Mouse (Mus musculus) ES-E14 (cell line): ENCODE measurements at regions not wholly inside any gene's neighbourhood (a gene's known extent, or its start where the extent isn't known, plus 50 kb on each side); places are given as distances from the start of the nearest gene placed in this dataset.

Experiments used
- DNase-seq: peaks from one replicate; pipeline ENCODE4 v3.0.0-alpha.2; 2013; ENCODE audit warnings: low read depth, low spot score
- H3K27ac ChIP-seq: 2 replicates; pipeline ENCODE4 v1.5.1; 2012; ENCODE audit warnings: low read depth, mild to moderate bottlenecking, low read length, moderate library complexity, mixed read lengths; ENCODE audit not compliant: poor library complexity, insufficient read depth, severe bottlenecking
- H3K36me3 ChIP-seq: 2 replicates; pipeline ENCODE4 v1.6.1; 2012; ENCODE audit warnings: mild to moderate bottlenecking, low read length, moderate library complexity, mixed read lengths; ENCODE audit not compliant: control insufficient read depth, poor library complexity, insufficient read depth, severe bottlenecking
- H3K4me1 ChIP-seq, 2 experiments: fragments of 150-350 bp in 1 of 2; sonication (generic) in 1 of 2; 2 replicates each; pipeline ENCODE4 v1.6.1; 2012; ENCODE audit warnings: low read length in 2 of 2, mild to moderate bottlenecking in 1 of 2, mixed read lengths in 1 of 2; ENCODE audit not compliant: control insufficient read depth in 2 of 2, insufficient read depth in 2 of 2, poor library complexity in 1 of 2
- H3K4me3 ChIP-seq, 2 experiments: fragments of 150-350 bp in 1 of 2; sonication (generic) in 1 of 2; 2 replicates each; pipeline ENCODE4 v1.5.1; 2012; ENCODE audit warnings: low read length in 2 of 2, low read depth in 1 of 2, mild to moderate bottlenecking in 1 of 2, mixed read lengths in 1 of 2; ENCODE audit not compliant: insufficient read depth in 1 of 2, poor library complexity in 1 of 2, severe bottlenecking in 1 of 2
- H3K9ac ChIP-seq: 2 replicates; pipeline ENCODE4 v1.6.1; 2012; ENCODE audit warnings: low read depth, mild to moderate bottlenecking, low read length, mixed read lengths; ENCODE audit not compliant: poor library complexity, insufficient read depth, severe bottlenecking
- H3K9me3 ChIP-seq: fragments of 150-350 bp; sonication (generic); 2 replicates; pipeline ENCODE4 v1.6.1; 2012; ENCODE audit warnings: low read depth, mild to moderate bottlenecking, low read length; ENCODE audit not compliant: control insufficient read depth, insufficient read depth
- CHD2 ChIP-seq: IDR thresholded peaks from 2 replicates; pipeline ENCODE4 v1.6.1; 2014; ENCODE audit warnings: mild to moderate bottlenecking, low read depth, low read length, inconsistent platforms
- HCFC1 ChIP-seq: IDR thresholded peaks from 2 replicates; pipeline ENCODE4 v1.6.1; 2012; ENCODE audit warnings: low read length, inconsistent platforms, borderline replicate concordance; ENCODE audit not compliant: insufficient read depth
- MAFK ChIP-seq: IDR thresholded peaks from 2 replicates; pipeline ENCODE4 v1.6.1; 2014; ENCODE audit warnings: mild to moderate bottlenecking, low read depth, low read length, inconsistent platforms; ENCODE audit not compliant: insufficient read depth
- ZC3H11A ChIP-seq: IDR thresholded peaks from 2 replicates; pipeline ENCODE4 v1.6.1; 2012; ENCODE audit warnings: low read depth, mild to moderate bottlenecking, inconsistent platforms, low read length, borderline replicate concordance
- ZNF384 ChIP-seq: IDR thresholded peaks from 2 replicates; pipeline ENCODE4 v1.6.1; 2012; ENCODE audit warnings: low read depth, low read length, inconsistent platforms
- in situ Hi-C, 2 experiments: fragments of 600-800 bp; cut with MboI; formaldehyde crosslinking; loops; one replicate each; pipeline ENCODE4 v1.15.1; 2025; ENCODE audit warnings: low sequenced_read_pairs in 2 of 2, inconsistent platforms in 1 of 2; ENCODE audit not compliant: unreplicated experiment in 2 of 2

DNA sequence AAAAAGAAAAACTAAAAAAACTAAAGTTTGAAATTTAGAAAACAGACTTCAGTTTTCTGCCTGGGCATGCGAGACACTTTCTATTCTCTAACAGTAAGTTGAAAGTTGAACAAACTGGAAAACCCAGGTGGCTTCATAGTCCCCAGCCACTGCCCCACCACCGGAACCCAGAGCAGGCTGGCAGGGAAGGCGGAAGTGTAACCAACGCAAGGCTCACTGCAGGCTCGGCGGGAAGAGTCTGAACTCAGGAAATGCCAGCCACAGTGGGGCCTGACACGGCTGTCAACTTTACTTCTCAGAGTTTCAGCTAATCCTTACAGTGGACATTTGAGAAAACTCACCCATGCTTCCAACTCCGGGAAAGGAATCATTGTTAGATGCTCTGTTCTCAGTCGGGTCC is 102.6 kb upstream of the Supt20 start:
- no peaks in the 10 kb centered on the region for H3K36me3 ChIP-seq
- TF ChIP-seq CHD2 (no peak), ZNF384 (no peak), MAFK (no peak), HCFC1 (no peak)
- H3K4me1 ChIP-seq = no peaks in the 10 kb centered on the region; a peak in 1 of 4 replicates
- no peak for DNase-seq
- H3K9ac ChIP-seq = no peak overlapping the region
- no peak overlapping the region for H3K4me3 ChIP-seq
- no peak overlapping the region for H3K27ac ChIP-seq
- in situ Hi-C loops = no loop called here
- no peaks in the 10 kb centered on the region for H3K9me3 ChIP-seq

DNA sequence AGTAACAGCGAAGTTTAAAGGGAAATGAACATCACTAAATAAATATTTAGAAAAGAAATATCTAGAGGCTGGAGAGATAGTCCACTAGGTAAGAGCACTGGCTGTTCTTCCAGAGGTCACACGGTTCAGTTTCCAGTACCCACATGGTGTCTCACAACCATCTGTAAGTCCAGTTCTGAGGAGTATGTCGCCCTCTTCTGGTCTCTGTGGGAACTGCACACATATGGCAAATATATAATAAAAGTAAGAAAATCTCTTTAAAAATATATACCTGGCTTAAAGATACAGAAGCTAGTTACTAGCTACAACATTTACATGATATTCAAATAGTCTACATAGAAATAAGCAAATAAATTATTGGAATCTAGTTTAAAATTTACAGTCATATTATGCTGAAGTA is 101.4 kb upstream of the Supt20 start:
- no peak overlapping the region for H3K9ac ChIP-seq
- H3K27ac ChIP-seq = no peak overlapping the region
- no peak for DNase-seq
- H3K36me3 ChIP-seq = no peaks in the 10 kb centered on the region
- no peak overlapping the region for H3K4me3 ChIP-seq
- in situ Hi-C loops = no loop called here
- no peaks in the 10 kb centered on the region for H3K9me3 ChIP-seq
- no peaks in the 10 kb centered on the region; a peak in 1 of 4 replicates for H3K4me1 ChIP-seq
- no peak for TF ChIP-seq HCFC1
- no peak for TF ChIP-seq ZC3H11A
- TF ChIP-seq ZNF384 = no peak
- TF ChIP-seq CHD2 = no peak
- TF ChIP-seq MAFK = no peak

DNA sequence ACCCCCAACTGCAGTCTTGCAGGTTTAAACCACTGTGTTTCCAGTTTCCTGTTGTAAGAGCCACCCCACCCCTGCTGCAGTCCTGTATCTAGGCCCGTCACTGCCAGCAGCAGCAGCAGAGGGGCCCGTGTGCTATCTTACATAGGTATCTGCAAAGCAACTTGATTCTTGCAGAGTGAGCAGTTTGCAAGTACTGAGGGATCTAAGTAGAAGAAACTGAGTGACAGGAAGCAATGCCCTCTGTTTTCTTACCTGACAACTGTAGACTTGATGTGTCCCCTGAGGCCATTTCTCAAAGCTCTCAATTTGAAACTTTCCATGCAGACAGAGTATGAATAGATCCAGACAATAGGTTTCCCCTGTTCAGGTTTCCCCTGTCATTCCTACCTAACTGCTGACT is 100.5 kb upstream of the Supt20 start:
- no peaks in the 10 kb centered on the region for H3K9me3 ChIP-seq
- no peak for TF ChIP-seq ZNF384
- TF ChIP-seq MAFK = no peak
- TF ChIP-seq CHD2 = no peak
- no peak for TF ChIP-seq HCFC1
- TF ChIP-seq ZC3H11A = no peak
- H3K36me3 ChIP-seq = no peaks in the 10 kb centered on the region
- no peak overlapping the region for H3K27ac ChIP-seq
- H3K4me3 ChIP-seq = no peak overlapping the region
- H3K9ac ChIP-seq = no peak overlapping the region
- in situ Hi-C loops = no loop called here
- DNase-seq = no peak
- H3K4me1 ChIP-seq = no peaks in the 10 kb centered on the region; a peak in 1 of 4 replicates

DNA sequence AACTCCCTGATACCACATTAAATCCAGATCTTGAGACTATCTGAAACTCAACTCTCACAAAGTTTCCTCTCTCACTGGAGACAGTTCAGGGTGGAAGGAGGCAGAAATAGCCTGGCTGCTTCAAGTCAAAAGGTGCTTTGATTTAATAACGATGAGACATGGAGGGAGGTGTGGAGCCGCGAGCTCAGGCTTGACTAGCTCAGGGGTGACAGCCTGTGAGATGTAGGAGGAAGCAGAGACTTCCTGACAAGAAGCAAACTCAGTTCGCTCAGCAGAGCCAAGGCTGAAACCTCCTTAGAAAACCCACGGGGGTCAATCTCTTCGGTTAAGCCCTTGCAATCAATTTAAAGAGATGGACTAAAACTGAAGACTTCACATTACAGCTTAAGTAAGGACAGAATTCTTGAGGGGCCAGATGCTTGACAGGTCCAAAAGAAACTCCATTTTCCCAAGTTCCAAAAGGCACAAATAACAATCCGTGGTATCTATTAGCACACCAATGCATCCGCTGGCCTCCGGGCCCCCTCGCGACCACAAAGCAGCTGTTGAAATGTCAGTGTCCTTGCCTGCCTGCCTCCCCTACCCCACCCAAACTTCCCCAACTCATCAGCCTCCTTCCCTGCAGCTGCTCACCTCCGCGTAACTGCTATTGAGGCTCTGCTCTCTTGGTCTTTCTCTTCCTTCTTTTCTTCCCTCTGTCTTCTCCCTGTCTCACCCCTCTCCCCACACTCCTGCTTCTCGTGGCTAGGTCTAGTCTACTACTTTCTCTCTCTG is 99.8 kb upstream of the Supt20 start:
- no peak for DNase-seq
- Histone ChIP-seq H3K4me1 (no peaks in the 10 kb centered on the region; a peak in 1 of 4 replicates), H3K27ac (no peak overlapping the region), H3K9ac (no peak overlapping the region), H3K4me3 (no peak overlapping the region), H3K36me3 (no peaks in the 10 kb centered on the region), H3K9me3 (no peaks in the 10 kb centered on the region)
- in situ Hi-C loops = no loop called here
- no peak for TF ChIP-seq ZNF384
- TF ChIP-seq MAFK = no peak

DNA sequence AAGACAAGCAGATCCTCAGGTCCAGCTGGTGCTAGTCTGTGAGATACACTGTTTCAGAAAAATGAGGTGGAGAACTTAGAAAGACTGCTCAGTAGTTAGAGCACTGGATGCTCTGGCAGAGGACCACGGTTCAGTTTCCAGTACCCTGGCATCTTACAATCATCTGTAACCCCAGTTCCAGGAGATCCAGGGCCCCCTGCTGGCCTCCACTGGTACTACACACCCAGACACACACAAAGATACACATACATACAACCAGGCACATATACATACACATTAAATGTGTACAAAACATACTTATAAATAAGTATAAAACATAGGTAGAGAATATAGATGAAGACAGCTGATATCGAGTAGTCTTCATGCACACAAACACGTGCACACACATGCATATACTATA is 97.4 kb upstream of the Supt20 start:
- H3K9me3 ChIP-seq = no peaks in the 10 kb centered on the region
- in situ Hi-C loops = no loop called here

More for the DNA sequence above, 97.4 kb upstream of the Supt20 start:
- Histone ChIP-seq H3K27ac (no peak overlapping the region), H3K36me3 (no peaks in the 10 kb centered on the region), H3K9ac (no peak overlapping the region), H3K4me1 (no peaks in the 10 kb centered on the region; a peak in 1 of 4 replicates), H3K4me3 (no peak overlapping the region)
- peak; percentile 10; the same call in 1 of the 2 replicates for TF ChIP-seq ZC3H11A
- TF ChIP-seq CHD2 = no peak
- TF ChIP-seq MAFK = no peak
- DNase-seq = no peak
